Mouse (Mus musculus): Measurements from ENCODE around the gene Cfap61. TPM values are rescaled to one million over a fixed set of nuclear protein-coding genes. Genes with fewer than 3 reads are reported as not detected.

The Cfap61 gene
- polyA plus RNA-seq, 1 experiment, result not detected

GRCm38 (mm10) chr2:146022846-146023245 lies 88.3 kb downstream of the Cfap61 start:
- Histone ChIP-seq H3K4me1 (ENCODE audit: control insufficient read depth, insufficient read depth, insufficient read length, low read length) (no peaks in the 10 kb centered on the region), H3K4me3 (ENCODE audit: insufficient read depth, low read depth, low read length) (no peak overlapping the region), H3K27ac (replicated peaks; ENCODE audit: low read depth, low read length) (no peak overlapping the region)

GRCm38 (mm10) chr2:146043640-146044039 lies 109.1 kb downstream of the Cfap61 start:
- no peak overlapping the region for H3K4me3 ChIP-seq (ENCODE audit: insufficient read depth, low read depth, low read length)
- no peak overlapping the region for H3K27ac ChIP-seq (replicated peaks; ENCODE audit: low read depth, low read length)
- no peaks in the 10 kb centered on the region for H3K4me1 ChIP-seq (ENCODE audit: control insufficient read depth, insufficient read depth, insufficient read length, low read length)

GRCm38 (mm10) chr2:146044926-146045890 lies 110.6 kb downstream of the Cfap61 start:
- H3K27ac ChIP-seq (replicated peaks; ENCODE audit: low read depth, low read length), result no peak overlapping the region
- no peaks in the 10 kb centered on the region for H3K4me1 ChIP-seq (ENCODE audit: control insufficient read depth, insufficient read depth, insufficient read length, low read length)
- no peak overlapping the region for H3K4me3 ChIP-seq (ENCODE audit: insufficient read depth, low read depth, low read length)

GRCm38 (mm10) chr2:146047691-146048090 lies 113.1 kb downstream of the Cfap61 start:
- Histone ChIP-seq H3K27ac (replicated peaks; ENCODE audit: low read depth, low read length) (no peak overlapping the region), H3K4me3 (ENCODE audit: insufficient read depth, low read depth, low read length) (no peak overlapping the region), H3K4me1 (ENCODE audit: control insufficient read depth, insufficient read depth, insufficient read length, low read length) (no peaks in the 10 kb centered on the region)

- Histone ChIP-seq H3K27ac (replicated peaks; ENCODE audit: low read depth, low read length) (no peak overlapping the region), H3K4me1 (ENCODE audit: control insufficient read depth, insufficient read depth, insufficient read length, low read length) (no peaks in the 10 kb centered on the region), H3K4me3 (ENCODE audit: insufficient read depth, low read depth, low read length) (no peak overlapping the region)
Observed at GRCm38 (mm10) chr2:146048221-146048829, 113.7 kb downstream of the Cfap61 start.

GRCm38 (mm10) chr2:146049339-146049738 lies 114.8 kb downstream of the Cfap61 start:
- no peak overlapping the region for H3K27ac ChIP-seq (replicated peaks; ENCODE audit: low read depth, low read length)
- H3K4me1 ChIP-seq (ENCODE audit: control insufficient read depth, insufficient read depth, insufficient read length, low read length), result no peaks in the 10 kb centered on the region
- no peak overlapping the region for H3K4me3 ChIP-seq (ENCODE audit: insufficient read depth, low read depth, low read length)

GRCm38 (mm10) chr2:146050069-146050468 lies 115.5 kb downstream of the Cfap61 start:
- no peaks in the 10 kb centered on the region for H3K4me1 ChIP-seq (ENCODE audit: control insufficient read depth, insufficient read depth, insufficient read length, low read length)
- no peak overlapping the region for H3K27ac ChIP-seq (replicated peaks; ENCODE audit: low read depth, low read length)
- no peak overlapping the region for H3K4me3 ChIP-seq (ENCODE audit: insufficient read depth, low read depth, low read length)

GRCm38 (mm10) chr2:146051334-146051733 lies 116.8 kb downstream of the Cfap61 start:
- H3K27ac ChIP-seq (replicated peaks; ENCODE audit: low read depth, low read length), result no peak overlapping the region
- no peak overlapping the region for H3K4me3 ChIP-seq (ENCODE audit: insufficient read depth, low read depth, low read length)
- no peaks in the 10 kb centered on the region for H3K4me1 ChIP-seq (ENCODE audit: control insufficient read depth, insufficient read depth, insufficient read length, low read length)

- Histone ChIP-seq H3K4me3 (ENCODE audit: insufficient read depth, low read depth, low read length) (no peak overlapping the region), H3K4me1 (ENCODE audit: control insufficient read depth, insufficient read depth, insufficient read length, low read length) (no peaks in the 10 kb centered on the region), H3K27ac (replicated peaks; ENCODE audit: low read depth, low read length) (no peak overlapping the region)
Observed at GRCm38 (mm10) chr2:146057123-146057522, 122.5 kb downstream of the Cfap61 start.

- Histone ChIP-seq H3K27ac (replicated peaks; ENCODE audit: low read depth, low read length) (no peak overlapping the region), H3K4me1 (ENCODE audit: control insufficient read depth, insufficient read depth, insufficient read length, low read length) (no peaks in the 10 kb centered on the region), H3K4me3 (ENCODE audit: insufficient read depth, low read depth, low read length) (no peak overlapping the region)
Observed at GRCm38 (mm10) chr2:146058791-146059190, 124.2 kb downstream of the Cfap61 start.

- Histone ChIP-seq H3K27ac (replicated peaks; ENCODE audit: low read depth, low read length) (no peak overlapping the region), H3K4me3 (ENCODE audit: insufficient read depth, low read depth, low read length) (no peak overlapping the region), H3K4me1 (ENCODE audit: control insufficient read depth, insufficient read depth, insufficient read length, low read length) (no peaks in the 10 kb centered on the region)
Observed at GRCm38 (mm10) chr2:146061421-146062300, 127.1 kb downstream of the Cfap61 start.

- no peak overlapping the region for H3K4me3 ChIP-seq (ENCODE audit: insufficient read depth, low read depth, low read length)
Observed at GRCm38 (mm10) chr2:146062330-146063092, 127.9 kb downstream of the Cfap61 start.

GRCm38 (mm10) chr2:146063093-146064074 lies 128.8 kb downstream of the Cfap61 start:
- Histone ChIP-seq H3K4me1 (ENCODE audit: control insufficient read depth, insufficient read depth, insufficient read length, low read length) (no peaks in the 10 kb centered on the region), H3K27ac (replicated peaks; ENCODE audit: low read depth, low read length) (no peak overlapping the region), H3K4me3 (ENCODE audit: insufficient read depth, low read depth, low read length) (no peak overlapping the region)

More at GRCm38 (mm10) chr2:146062330-146063092, 127.9 kb downstream of the Cfap61 start:
- H3K27ac ChIP-seq (replicated peaks; ENCODE audit: low read depth, low read length), result no peak overlapping the region
- no peaks in the 10 kb centered on the region for H3K4me1 ChIP-seq (ENCODE audit: control insufficient read depth, insufficient read depth, insufficient read length, low read length)

Measured in brown adipose tissue, adult 24 weeks (tissue).